Mouse (Mus musculus) forebrain, embryonic 11.5 days (tissue): ENCODE measurements around the gene Ncam1. TPM values are rescaled to one million over a fixed set of nuclear protein-coding genes. Genes with fewer than 3 reads are reported as not detected.

Experiments
- ATAC-seq: fragments of 200-750 bp; cut with Nextera tagmentation; replicated peaks from 2 replicates; pipeline ENCODE4 v1.8.0; 2017; ENCODE audit warnings: moderate TSS enrichment; ENCODE audit not compliant: low FRiP score
- DNase-seq: peaks from one replicate; pipeline ENCODE4 v3.0.0-alpha.2; 2017; ENCODE audit warnings: low spot score
- H3K27ac ChIP-seq: fragments of 300-500 bp; sonication (generic); 2 replicates; pipeline ENCODE4 v1.5.1; 2014; ENCODE audit warnings: low read depth, low read length
- H3K27me3 ChIP-seq: fragments of 300-500 bp; sonication (generic); 2 replicates; pipeline ENCODE4 v1.6.1; 2014; ENCODE audit warnings: mild to moderate bottlenecking, low read length, mixed read lengths; ENCODE audit not compliant: control insufficient read depth, insufficient read depth
- H3K36me3 ChIP-seq: fragments of 300-500 bp; sonication (generic); 2 replicates; pipeline ENCODE4 v1.6.1; 2014; ENCODE audit warnings: mild to moderate bottlenecking, low read length, moderate library complexity, mixed read lengths; ENCODE audit not compliant: control insufficient read depth, insufficient read depth
- H3K4me1 ChIP-seq: fragments of 300-500 bp; sonication (generic); replicated peaks from 2 replicates; pipeline ENCODE4 v1.6.1; 2014; ENCODE audit warnings: low read length, mixed read lengths; ENCODE audit not compliant: control insufficient read depth, insufficient read depth
- H3K4me2 ChIP-seq: fragments of 300-500 bp; sonication (generic); 2 replicates; pipeline ENCODE4 v1.6.1; 2014; ENCODE audit warnings: low read depth, mild to moderate bottlenecking, low read length, moderate library complexity, mixed read lengths; ENCODE audit not compliant: severe bottlenecking
- H3K4me3 ChIP-seq: fragments of 300-500 bp; sonication (generic); 2 replicates; pipeline ENCODE4 v1.5.1; 2014; ENCODE audit warnings: low read depth, low read length
- H3K9ac ChIP-seq: fragments of 300-500 bp; sonication (generic); 2 replicates; pipeline ENCODE4 v1.6.1; 2014; ENCODE audit warnings: low read length
- H3K9me3 ChIP-seq: fragments of 300-500 bp; sonication (generic); 2 replicates; pipeline ENCODE4 v1.6.1; 2016; ENCODE audit warnings: low read length, mixed read lengths; ENCODE audit not compliant: control insufficient read depth
- WGBS: fragments of 180-500 bp; shearing (Covaris S2); extraction: QIAGEN DNeasy Blood & Tissue Kit; methylation state at CpG from one replicate; pipeline ENCODE4 v1.1.7; 2014; 5-methylcytosine and 5-hydroxymethylcytosine counted together
- polyA plus RNA-seq: library from polyadenylated mRNA; unstranded; fragments of >200 nt; fragmentation: Nextera tagmentation; extraction: Ambion mirVana; gene quantifications from 2 replicates; pipeline ENCODE4 v1.2.1, GENCODE M21; 2014

Ncam1 gene
- polyA plus RNA-seq, 1 experiment from 2014 or later = 69.6 TPM

DNA sequence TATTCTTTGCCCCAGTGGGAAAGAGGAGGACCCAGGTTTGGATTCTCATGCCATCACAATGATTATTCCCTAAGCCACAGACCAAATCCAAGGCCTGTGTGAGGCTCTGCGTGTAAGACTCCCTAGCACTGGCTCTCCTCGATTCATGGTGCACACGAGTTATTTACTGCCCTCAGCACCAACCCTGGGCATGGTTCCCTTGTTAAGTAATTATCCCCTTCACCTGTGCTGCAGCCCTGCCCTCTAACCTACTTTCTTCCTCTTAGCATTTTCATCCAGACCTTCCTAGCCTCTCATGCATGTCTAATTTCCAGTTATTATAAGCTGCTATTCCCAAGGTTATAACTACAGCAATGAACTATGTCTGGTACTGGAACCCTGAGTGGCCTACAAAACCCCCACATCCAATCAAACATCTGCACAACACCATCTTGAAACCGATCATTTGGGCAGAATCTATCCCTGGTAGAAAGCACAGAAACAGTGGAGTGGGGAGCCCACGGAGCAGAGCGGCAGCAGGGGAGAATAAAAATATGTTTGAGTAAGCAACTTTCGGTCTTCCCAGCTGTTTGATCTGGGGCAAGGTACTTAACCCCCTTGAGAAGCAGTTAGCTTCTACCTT is 116.8 kb downstream of the Ncam1 start:
- no peaks in the 10 kb centered on the region for H3K4me1 ChIP-seq
- H3K36me3 ChIP-seq = no peaks in the 10 kb centered on the region
- H3K9ac ChIP-seq = no peak overlapping the region
- H3K4me2 ChIP-seq = no peak overlapping the region
- H3K27ac ChIP-seq = no peak overlapping the region
- H3K4me3 ChIP-seq = no peak overlapping the region
- H3K9me3 ChIP-seq = no peaks in the 10 kb centered on the region
- WGBS = 84% methylated on average over 7 of the region's 7 CpGs
- H3K27me3 ChIP-seq = no peaks in the 10 kb centered on the region
- ATAC-seq (no peak), DNase-seq (no peak)

DNA sequence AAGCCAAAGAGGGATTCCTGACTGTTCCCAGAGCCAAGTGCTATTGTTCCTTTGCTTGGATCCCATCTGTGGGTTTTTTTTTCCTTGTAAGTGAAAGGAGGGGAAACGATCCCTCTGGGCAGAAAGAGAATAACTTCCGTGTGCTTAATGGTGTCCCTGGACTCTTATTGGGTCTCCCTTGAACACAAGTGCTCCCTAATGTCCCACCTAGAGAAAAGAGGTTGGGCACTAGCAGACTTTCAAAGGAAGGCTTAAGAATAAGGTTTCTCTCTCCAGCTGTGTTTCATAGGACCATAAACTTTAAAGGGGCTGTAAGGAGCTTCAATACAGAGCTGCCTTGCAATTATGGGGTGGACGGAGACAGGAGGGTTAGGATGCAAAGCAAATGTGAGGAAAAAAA is 119.5 kb downstream of the Ncam1 start:
- no peaks in the 10 kb centered on the region for H3K36me3 ChIP-seq
- no peak overlapping the region for H3K27ac ChIP-seq
- no peaks in the 10 kb centered on the region for H3K27me3 ChIP-seq
- 41% methylated on average over 3 of the region's 3 CpGs for WGBS
- ATAC-seq (no peak), DNase-seq (no peak)
- no peaks in the 10 kb centered on the region for H3K9me3 ChIP-seq
- no peak overlapping the region for H3K9ac ChIP-seq
- 0 out of 2 replicates have a peak, but pooled peaks cover 6% of the 10 kb centered on the region for H3K4me1 ChIP-seq
- no peak overlapping the region for H3K4me2 ChIP-seq
- H3K4me3 ChIP-seq = no peak overlapping the region

DNA sequence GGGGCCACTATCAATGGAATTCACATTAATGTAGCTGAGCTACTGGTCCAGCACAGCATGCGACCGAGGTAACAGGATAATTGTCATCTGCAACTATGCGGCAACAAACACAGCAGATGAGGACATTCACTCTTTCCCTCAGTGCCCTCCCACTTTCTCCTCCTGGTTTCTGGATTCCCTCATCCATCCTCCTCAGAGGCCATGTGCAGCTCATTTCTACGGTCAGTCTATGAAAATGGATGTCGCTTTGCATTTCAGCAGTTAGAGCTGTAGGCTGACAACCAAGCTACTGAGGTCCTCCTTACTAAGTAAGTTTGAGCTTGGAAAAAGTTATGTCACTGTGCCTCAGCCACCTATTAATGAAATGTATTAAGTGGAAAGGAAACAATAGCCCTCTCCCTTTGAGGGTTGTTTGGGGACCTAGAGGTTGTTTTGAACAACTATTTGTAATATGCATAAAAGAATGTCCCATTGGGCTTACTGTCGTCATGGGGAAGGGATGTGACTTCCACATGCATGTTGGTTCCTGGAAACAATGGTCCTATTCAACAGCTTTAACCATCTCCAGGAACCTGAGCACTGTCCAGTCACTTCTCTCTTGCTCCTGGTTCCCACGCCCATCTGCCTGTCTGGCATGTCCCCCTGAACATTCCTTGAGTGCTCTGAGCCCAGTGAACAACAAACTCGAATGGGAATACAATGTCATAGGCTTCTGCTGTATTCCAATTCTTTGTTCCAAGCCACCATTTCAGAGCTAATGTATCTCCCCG is 122.8 kb downstream of the Ncam1 start:
- DNase-seq = no peak
- no peaks in the 10 kb centered on the region for H3K9me3 ChIP-seq
- WGBS = 72% methylated on average over 9 of the region's 9 CpGs

DNA sequence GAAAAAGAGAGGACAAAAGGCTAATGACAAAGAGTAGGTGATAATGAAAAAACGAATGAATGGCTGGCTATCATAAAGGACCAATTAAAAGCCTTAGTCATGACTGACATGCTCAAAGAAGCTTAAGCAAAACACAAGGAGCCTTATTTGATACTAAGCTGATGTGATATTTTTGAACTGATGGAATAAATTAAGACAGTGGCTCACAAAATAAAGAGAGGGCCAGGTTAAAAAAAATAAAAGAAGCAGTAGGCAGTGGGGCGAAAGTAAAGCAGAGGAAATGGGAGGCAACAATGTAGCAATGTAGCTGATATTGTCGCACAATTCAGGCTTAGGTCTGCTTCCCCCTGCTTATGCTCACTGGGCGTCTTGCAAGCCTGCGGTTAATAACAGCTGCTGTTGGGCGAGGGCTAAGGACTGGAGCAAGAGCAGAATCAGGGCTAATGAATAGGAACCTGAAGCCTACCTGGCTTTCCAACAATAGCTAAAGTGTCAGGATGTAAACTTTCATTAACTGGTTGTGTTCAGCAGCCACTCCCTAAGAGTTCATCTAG is 126.0 kb downstream of the Ncam1 start:
- ATAC-seq = no peak
- Histone ChIP-seq H3K4me2 (no peak overlapping the region), H3K9ac (no peak overlapping the region), H3K27me3 (no peaks in the 10 kb centered on the region), H3K4me1 (peaks cover 6% of the 10 kb centered on the region; the same call in 1 of the 2 replicates), H3K27ac (no peak overlapping the region), H3K36me3 (no peaks in the 10 kb centered on the region), H3K9me3 (no peaks in the 10 kb centered on the region), H3K4me3 (no peak overlapping the region)
- WGBS = 17% methylated on average over 6 of the region's 6 CpGs
- no peak for DNase-seq

More for the DNA sequence above, 122.8 kb downstream of the Ncam1 start:
- ATAC-seq = no peak
- Histone ChIP-seq H3K27ac (no peak overlapping the region), H3K36me3 (no peaks in the 10 kb centered on the region), H3K9ac (no peak overlapping the region), H3K4me2 (no peak overlapping the region), H3K4me3 (no peak overlapping the region), H3K27me3 (no peaks in the 10 kb centered on the region), H3K4me1 (peaks cover 6% of the 10 kb centered on the region; the same call in 1 of the 2 replicates)

DNA sequence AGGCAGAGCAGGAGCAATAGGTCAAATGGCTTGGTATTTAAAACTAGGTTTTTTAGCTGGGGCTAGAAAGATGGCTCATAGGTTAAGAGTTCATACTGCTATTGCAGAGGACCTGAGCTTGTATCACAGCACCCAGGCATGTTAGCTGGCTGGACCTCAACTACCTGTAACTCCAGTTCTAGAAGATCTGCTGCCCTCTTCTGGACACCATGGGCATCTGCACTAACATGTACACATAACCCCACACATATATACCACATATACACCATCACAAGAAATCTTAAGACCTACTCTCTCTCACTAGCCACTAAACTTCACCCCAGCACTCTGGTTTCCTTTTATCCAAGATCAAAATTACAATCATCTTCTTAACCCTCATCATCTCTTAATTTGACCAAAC is 131.7 kb downstream of the Ncam1 start:
- DNase-seq = no peak
- Histone ChIP-seq H3K9ac (no peak overlapping the region), H3K36me3 (no peaks in the 10 kb centered on the region), H3K27me3 (no peaks in the 10 kb centered on the region), H3K4me3 (no peak overlapping the region), H3K27ac (no peak overlapping the region), H3K4me2 (no peak overlapping the region), H3K4me1 (no peaks in the 10 kb centered on the region), H3K9me3 (no peaks in the 10 kb centered on the region)
- no peak for ATAC-seq

- DNase-seq (no peak), ATAC-seq (no peak)
- no peaks in the 10 kb centered on the region for H3K9me3 ChIP-seq
- H3K36me3 ChIP-seq = no peaks in the 10 kb centered on the region
- H3K9ac ChIP-seq = no peak overlapping the region
- no peak overlapping the region for H3K27ac ChIP-seq
- H3K27me3 ChIP-seq = no peaks in the 10 kb centered on the region
- no peak overlapping the region for H3K4me2 ChIP-seq
- no peak overlapping the region for H3K4me3 ChIP-seq
- WGBS = 69% methylated on average over 5 of the region's 5 CpGs
- no peaks in the 10 kb centered on the region for H3K4me1 ChIP-seq
These were observed 133.4 kb downstream of the Ncam1 start for GRCm38 (mm10) chr9:49665361-49665760.

- no peaks in the 10 kb centered on the region for H3K27me3 ChIP-seq
- no peak overlapping the region for H3K4me3 ChIP-seq
- H3K27ac ChIP-seq = no peak overlapping the region
- H3K9me3 ChIP-seq = no peaks in the 10 kb centered on the region
- H3K36me3 ChIP-seq = no peaks in the 10 kb centered on the region
- WGBS = 90% methylated on average over 8 of the region's 8 CpGs
- DNase-seq (no peak), ATAC-seq (no peak)
- no peaks in the 10 kb centered on the region for H3K4me1 ChIP-seq
- H3K4me2 ChIP-seq = no peak overlapping the region
- H3K9ac ChIP-seq = no peak overlapping the region
These were observed 134.8 kb downstream of the Ncam1 start for GRCm38 (mm10) chr9:49663927-49664320.

DNA sequence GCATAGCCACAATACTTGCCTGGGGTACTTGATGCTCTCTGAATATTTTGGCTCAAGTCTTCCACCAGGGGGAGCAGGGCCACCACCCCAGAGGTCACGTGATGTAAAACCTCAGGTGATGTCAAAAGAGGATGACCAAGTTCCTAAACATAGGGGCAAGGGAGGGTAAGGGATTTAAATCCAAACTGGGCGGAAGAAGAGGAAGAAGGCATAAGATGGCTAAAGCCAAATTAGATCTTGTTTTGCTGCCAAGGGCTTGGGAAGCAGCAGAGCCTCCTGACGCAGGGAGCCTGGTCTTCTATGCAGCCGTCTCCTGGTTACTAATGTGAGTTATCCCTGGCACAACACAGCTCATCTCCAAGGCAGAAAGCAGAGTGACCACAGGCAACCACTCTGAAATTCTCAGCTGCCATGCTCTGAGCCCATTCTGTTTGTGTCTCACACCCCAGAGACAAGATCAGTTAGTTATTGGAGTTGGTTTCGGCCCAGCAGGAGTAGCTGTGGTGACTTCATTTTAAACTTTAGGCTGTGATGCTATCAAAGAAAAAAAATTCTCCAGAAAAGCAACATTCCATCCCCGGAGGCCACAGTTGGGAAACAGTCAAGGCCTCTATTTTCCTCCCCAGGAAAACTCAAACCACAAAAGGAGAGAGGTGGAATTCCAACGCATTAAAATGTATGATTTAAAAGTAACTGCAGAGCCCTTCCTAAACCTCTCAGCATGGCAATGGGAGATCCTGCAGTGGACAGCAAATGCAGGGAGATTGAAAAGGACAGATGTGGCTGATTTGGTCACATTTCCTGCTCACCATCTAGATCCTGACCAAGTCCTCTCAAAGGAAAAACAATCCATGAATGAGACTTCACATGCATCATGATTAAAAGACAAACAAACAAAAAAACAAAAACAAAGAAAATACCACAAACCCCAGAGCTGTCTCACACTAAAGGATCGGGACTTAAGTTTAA is 135.5 kb downstream of the Ncam1 start:
- H3K4me2 ChIP-seq = no peak overlapping the region
- H3K27me3 ChIP-seq = no peaks in the 10 kb centered on the region
- no peaks in the 10 kb centered on the region for H3K36me3 ChIP-seq
- no peak overlapping the region for H3K9ac ChIP-seq
- 77% methylated on average over 8 of the region's 8 CpGs for WGBS
- H3K27ac ChIP-seq = no peak overlapping the region
- no peak overlapping the region for H3K4me3 ChIP-seq
- DNase-seq (no peak), ATAC-seq (no peak)
- no peaks in the 10 kb centered on the region; the same call in 1 of the 2 replicates for H3K4me1 ChIP-seq
- H3K9me3 ChIP-seq = no peaks in the 10 kb centered on the region
